Mouse (Mus musculus) A20 (cell line): ENCODE results near the gene Ankmy1.

Experiments
- DNase-seq: peaks from one replicate; pipeline ENCODE4 v3.0.0-alpha.2; 2011; ENCODE audit warnings: low read depth, low spot score

Ankmy1 gene

GRCm38 (mm10) chr1:92902786-92903185 lies at the start of gene Ankmy1:
Gene Ankmy1, minus strand, starts transcription at chr1:92902906.
- DNase-seq = no peak

DNA sequence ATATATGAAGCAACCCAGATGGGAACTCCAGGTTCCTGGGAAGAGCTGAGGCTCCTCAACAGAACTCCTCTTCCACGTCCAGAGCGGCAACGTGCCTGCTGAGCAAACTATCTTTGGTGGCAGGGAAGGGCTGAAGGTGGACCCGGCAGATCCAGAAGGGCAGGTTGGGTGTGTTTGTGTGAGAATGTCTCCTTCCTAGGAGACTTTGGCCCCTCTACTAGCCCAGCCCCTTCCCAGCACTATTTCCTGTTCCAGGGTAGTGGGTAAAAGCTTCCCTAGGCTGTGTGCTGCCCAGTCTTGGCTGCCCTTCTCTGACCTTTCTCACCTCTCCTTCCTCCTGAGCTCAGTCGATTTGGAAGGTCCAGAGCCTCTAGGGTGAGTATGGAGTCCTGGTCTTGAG lies 47.9 kb upstream of the Ankmy1 start, which contains the start of gene Gpr35:
Gpr35 (plus strand) TSS at position 259 of the 400 bp plus-strand sequence.
- no peak for DNase-seq

DNA sequence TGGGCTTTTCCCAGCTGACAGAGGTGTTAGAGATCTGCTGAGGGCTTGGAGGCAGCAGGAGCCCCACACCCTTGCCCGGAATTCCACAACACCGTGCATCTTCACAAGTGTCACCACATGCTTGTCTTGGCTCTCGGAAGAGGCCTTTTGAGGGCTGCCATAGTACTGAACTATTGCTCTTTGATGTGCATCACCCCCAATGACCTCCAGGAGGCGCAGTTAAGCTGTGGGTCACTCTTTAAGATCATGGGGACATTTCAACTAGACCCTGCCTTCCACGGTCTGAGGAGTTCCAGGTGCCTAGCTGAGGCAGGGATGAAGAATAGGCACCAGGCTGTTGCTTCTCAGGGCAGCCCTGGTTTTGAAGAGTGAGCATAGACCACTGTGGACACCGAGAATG lies 46.7 kb upstream of the Ankmy1 start:
- DNase-seq = peak; percentile 49

GRCm38 (mm10) chr1:92947966-92948365 lies 45.3 kb upstream of the Ankmy1 start:
- DNase-seq = no peak

DNA sequence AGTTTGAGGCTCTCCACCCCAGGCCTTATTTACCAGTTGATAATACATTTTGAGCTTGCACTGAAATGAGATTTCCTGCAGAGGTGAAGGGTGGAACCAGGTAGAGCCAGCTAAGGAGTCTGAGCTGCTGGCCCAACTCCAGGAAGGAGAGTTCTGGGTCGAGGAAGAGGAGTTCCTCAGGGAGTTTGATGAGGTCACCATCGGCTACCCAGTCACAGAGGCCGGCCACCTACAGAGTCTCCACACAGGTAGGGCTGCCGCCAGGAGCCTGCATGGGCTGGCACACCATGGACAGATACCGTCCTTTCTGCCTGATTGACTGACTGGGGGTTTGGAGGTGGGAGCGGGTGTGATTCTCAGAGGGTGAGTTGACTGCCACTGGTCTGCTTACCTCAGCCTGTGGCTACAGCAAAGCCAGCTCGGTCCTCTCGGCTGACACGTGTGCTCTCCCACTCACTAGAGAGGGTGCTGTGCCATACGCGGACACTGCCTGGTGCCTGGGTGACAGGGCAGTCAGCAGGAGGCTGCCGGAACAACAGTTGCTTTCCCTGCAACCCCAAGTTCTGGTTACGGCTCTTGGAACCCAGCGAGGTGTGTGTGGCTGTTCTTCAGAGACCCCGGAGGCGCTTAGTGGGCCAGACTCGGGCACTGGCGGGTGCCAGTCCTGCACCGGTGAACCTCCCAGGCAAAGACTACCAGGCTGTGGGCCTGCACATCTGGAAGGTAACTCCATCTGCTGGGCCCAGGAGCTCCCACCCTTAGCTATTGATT lies 40.7 kb upstream of the Ankmy1 start:
- no peak for DNase-seq

DNA sequence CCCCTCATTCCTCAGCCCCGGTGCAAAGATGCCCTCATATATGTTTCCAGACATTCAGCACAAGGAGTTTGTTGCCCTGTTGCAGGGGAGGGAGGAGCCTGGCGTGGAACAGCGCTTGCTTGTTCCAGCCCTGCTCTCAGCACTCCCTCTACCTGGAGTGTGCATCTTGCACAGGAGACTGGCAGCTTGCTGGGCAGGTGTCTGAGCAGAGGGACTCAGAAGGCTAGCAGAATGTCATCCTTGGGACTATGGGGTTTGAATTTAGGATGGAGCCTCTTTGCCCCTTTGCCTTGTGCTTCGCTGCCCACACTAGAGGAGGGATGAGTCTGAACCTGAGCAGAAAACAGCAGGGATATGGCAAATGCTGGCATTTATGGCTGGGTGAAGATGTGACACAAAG lies 37.0 kb upstream of the Ankmy1 start:
- DNase-seq = no peak

GRCm38 (mm10) chr1:92937797-92938196 lies 35.1 kb upstream of the Ankmy1 start:
- no peak for DNase-seq

GRCm38 (mm10) chr1:92936467-92936866 lies 33.8 kb upstream of the Ankmy1 start:
- DNase-seq = no peak

DNA sequence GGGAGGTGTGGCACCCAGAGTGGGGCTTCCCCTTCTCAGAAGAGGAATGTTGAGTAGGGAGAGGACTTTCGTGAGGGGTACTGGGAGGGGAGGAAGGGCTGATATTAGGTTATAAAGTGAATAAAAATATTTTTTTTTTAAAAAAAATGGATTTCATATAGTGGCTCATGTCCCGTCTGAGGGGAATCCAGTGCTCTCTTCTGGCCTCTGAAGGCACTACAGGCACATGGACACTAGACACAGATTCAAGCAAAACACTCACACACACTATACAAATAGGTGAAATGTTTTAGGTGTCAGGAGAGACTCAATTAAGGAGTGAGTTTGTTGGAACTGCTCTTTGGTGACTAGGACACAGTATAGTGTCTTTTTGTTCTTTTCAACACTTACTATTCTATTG lies 33.3 kb upstream of the Ankmy1 start:
- peak; percentile 20 for DNase-seq

DNA sequence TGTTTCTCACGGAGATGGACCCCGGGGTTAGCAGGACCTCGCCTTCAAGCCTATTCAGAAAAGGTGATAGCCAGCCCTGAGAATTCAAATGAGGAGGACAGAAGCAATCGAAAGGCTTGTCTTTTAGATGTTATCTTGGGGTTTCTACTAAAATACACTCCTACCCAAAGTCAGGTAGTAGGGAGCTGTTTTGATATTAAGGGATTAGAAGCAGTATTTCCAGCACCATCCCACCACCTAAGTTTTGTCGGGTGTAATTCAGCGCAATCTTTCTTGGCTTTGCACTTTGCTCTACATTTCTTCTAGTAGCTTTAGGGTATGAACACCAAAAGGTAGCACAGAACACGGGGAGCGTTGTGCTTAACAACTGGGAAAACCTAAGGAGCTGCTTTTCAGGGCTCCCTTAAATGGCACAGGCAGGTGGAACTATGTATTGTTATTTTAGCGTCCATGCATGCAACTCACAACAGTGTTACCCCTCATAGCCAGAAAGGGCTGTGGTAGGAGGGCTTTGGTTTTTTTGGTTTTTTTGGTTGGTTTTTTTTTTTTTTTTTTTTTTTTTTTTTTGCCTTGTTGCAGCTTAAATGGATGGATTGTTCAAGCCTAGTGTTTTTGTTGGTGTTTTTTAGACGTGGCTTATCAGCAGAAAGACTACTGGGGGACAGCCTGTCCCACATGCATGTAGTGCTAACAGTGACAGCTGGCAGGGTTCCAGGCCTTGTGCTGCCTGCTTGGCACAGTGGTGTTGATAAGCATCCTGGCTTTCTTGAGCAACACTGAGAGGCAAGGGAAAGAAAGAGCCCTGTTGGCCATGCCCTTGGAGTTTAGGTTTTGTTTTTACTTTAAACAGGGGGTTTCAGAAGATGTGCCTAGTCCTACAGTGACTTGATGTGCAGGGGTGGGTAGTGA lies 32.6 kb upstream of the Ankmy1 start:
- DNase-seq = peak; percentile 37

DNA sequence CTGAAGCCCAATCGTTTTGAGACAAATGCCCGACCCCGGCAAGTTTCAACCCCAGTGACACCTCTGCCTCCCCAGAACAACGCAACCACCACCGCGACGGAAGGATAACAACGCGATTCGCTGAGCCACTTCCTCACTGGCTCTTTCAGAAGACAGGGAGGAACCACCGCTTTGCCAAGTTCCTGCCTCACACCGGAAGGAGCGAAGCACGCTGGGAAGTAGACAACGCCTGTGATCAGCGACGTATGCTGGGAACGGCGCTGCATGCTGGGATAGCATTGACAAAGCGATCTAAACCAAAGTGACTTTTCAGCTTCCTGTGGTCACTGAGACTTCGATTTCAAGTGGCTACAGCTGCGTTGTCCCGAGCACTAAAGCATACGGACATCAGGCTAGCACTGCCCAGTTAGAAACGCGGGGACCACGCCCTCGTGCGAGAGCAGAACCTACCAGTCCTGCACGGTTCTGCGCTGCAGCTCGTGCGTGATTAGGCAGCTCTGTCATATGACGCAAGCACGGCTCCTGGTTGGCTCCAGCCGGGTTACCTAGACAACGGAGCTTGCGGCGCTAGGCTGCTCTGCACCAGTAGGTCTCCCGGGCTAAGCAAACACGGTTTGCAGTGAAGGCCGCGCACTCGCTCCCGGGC lies 31.6 kb upstream of the Ankmy1 start, which contains the start of gene Capn10:
Capn10 (plus strand) TSS at position 195 of the 646 bp plus-strand sequence.
- DNase-seq = peak; percentile 98

GRCm38 (mm10) chr1:92933611-92934010 lies 30.9 kb upstream of the Ankmy1 start:
- DNase-seq = no peak

DNA sequence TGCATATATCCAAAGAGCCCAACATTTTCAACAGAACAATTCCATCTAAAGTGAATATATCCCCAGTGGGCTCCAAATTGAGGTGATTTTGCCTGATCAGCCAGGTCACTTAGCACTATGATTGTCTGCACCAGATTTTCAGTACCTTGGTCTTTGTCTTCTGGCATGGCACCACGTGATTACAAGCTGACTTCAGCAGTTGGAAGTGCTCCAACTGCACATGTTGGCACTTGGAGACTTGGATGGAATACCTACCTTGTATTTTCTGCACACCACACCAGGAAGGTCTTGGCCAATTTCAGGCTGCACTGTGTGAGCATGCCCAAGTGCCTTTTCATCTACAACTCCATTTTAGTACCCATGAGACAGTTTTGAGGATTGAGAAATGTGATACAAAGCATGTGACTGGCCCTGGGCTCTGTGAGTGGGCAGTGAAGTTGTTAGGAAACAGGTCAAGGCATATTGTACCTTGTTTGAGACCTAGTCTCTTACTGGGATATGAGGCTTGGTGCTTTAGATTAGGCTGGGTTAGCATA lies 27.5 kb upstream of the Ankmy1 start:
- no peak for DNase-seq

GRCm38 (mm10) chr1:92921496-92921895 lies 18.8 kb upstream of the Ankmy1 start:
- no peak for DNase-seq

DNA sequence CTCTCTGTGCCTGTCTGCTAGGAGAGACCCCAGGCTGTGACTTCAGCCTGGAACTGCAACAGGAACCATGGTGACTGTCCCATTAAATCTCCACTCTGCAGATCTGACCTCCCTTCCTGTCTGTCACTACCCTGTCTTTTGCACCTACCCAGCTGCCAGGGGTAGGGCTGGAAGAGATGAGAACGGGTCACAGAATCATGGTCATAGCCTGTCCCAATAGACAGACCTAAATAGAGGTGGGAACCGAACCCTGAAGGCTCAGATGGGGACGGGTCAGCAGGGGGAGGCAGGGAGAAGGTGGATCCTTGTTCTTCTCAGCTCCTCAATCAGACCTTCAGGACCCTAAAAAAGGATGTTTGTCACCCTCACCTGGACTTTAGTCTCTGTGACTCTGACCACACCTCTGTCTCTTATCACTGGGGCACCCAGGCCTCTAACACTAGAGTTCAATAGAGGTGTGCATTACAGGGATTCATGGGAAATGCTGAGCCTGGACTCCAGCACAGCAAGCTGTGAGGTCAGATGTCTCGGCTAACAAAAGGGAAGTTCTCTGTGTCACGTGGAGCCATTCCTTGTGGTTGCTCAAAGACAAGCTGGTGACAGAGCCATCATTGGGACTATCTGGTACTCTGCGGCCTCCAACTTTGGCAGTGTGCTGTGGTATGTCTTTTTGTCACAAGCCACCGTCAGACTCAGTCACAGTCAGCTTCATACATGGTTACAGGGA lies 17.9 kb upstream of the Ankmy1 start:
- no peak for DNase-seq

- DNase-seq = no peak
Measured at GRCm38 (mm10) chr1:92919775-92920174, 17.1 kb upstream of the Ankmy1 start.

GRCm38 (mm10) chr1:92919151-92919550 lies 16.4 kb upstream of the Ankmy1 start:
- DNase-seq = no peak

DNA sequence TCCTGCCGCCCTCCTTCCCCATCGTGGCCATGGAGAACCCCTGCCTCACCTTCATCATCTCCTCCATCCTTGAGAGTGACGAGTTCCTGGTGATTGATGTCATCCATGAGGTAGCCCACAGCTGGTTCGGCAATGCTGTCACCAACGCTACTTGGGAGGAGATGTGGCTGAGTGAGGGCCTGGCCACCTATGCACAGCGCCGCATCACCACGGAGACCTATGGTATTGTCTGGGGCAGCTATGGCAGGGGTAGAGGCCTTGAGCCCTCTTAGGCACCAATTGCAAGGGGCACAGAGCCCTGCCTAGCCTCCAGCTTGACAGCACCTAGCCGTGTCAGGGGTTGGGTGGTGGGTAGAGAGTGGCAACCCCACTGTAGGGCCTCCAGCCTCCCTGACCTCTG lies 14.0 kb upstream of the Ankmy1 start:
- no peak for DNase-seq

DNA sequence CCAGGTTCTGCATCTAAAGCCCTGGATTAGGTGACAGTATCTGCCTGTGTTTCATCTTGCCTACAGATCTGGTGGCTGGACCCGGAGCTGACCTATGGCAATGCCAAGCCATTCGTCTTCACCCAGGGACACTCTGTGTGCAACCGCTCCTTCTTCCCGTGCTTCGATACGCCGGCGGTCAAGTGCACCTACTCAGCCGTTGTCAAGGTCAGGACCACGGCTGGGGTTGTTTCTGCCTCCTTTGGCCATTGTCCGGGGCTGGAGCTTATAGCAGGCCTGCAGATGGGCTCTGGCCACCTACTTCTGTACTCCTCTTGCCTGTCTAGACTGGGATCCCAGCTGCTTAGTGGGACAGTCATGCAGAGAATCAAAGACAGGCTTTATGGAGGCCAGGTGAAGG lies 12.3 kb upstream of the Ankmy1 start:
- DNase-seq = no peak

- DNase-seq = no peak
Measured at GRCm38 (mm10) chr1:92914239-92914638, 11.5 kb upstream of the Ankmy1 start.

DNA sequence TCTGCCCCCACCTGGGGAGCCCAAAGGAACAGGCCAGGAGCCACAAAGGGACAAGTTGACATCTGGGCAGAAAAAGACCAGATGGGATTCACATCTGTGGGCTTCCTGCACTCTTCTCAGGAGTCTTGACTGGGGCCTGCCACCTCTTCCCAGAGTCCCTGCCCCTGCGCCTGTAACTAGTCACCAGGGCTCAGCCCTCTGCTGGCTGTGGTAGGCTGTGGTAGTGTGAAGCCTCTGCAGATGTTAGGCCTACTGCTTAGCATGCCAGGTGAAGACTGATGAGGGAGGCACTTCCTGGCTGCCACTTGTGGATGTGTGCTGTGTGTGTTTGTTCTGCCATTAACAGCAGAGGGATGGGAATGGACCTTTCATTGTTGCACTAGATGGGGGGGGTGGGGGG lies 9.6 kb upstream of the Ankmy1 start:
- peak; percentile 48 for DNase-seq
